Mouse (Mus musculus): ENCODE measurements around the gene Rps6kc1. TPM values are rescaled to one million over a fixed set of nuclear protein-coding genes. Genes with fewer than 3 reads are reported as not detected.

Gene Rps6kc1
- total and polyA plus RNA-seq, 3 experiments: 7.8 to 18.0 (median 12.5) TPM

DNA sequence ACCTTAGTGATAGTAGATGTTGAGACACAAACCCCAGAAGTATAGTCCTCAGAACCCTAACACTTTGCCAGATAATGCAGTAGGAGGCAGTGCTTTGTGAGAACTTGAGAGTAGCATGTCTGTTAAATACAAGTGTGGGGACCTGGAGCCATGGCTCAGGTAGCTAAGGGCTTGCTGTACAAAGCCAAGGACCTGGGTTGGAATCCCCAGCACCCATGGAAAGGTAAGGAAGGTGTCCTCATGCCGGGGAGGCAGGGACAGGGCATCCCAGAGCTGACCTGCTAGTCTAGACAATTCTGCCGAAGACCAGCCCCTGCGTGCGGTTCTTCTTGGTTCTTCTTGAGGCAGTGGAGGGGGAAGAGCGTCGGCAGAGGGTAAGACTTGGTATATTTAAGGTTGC, 18.6 kb upstream of the Rps6kc1 start:
- H3K27me3 ChIP-seq (replicated peaks): no peaks in the 10 kb centered on the region
- H3K36me3 ChIP-seq (replicated peaks in 1 of 2; ENCODE audit: control insufficient read depth in 1 of 2, insufficient read depth in 1 of 2, low read length in 1 of 2): peaks cover 19 to 35% of the 10 kb centered on the region in 2 experiments
- H3K9ac ChIP-seq (ENCODE audit: insufficient read depth, low read depth): no peak overlapping the region
- TF ChIP-seq MXI1 (IDR thresholded peaks at IDR 0.05; ENCODE audit: low read depth, low read length) (no peak), IRF4 (IDR thresholded peaks at IDR 0.05; ENCODE audit: low read depth, low read length) (no peak), HCFC1 (IDR thresholded peaks at IDR 0.05; ENCODE audit: low read depth, low read length) (no peak), ELF1 (IDR thresholded peaks at IDR 0.05; ENCODE audit: low read depth, low read length) (no peak), USF2 (conservative IDR thresholded peaks at IDR 0.05; ENCODE audit: low read depth, low read length) (no peak), MAX (IDR thresholded peaks at IDR 0.05; ENCODE audit: low read length) (no peak), BHLHE40 (IDR thresholded peaks at IDR 0.05; ENCODE audit: low read depth, low read length) (no peak), UBTF (IDR thresholded peaks at IDR 0.05; ENCODE audit: low read depth, low read length) (no peak)
- DNase-seq (ENCODE audit: extremely low read depth): no peak
- in situ Hi-C loops (cut with MboI; ENCODE audit: low pct_ligation_motif_present, low pct_unique_long_range_greater_than_20kb, low sequenced_read_pairs) (no loop called here), dilution Hi-C loops (cut with MboI; ENCODE audit: extremely low pct_ligation_motif_present, extremely low pct_unique_long_range_greater_than_20kb, low sequenced_read_pairs) (no loop called here)
- no peak overlapping the region for H3K4me3 ChIP-seq (replicated peaks in 1 of 3; ENCODE audit: low read depth in 2 of 3, low read length in 2 of 3, poor library complexity in 1 of 3)
- H3K27ac ChIP-seq (ENCODE audit: insufficient read depth, low read depth): no peak overlapping the region
- H3K4me2 ChIP-seq (ENCODE audit: insufficient read depth, low read depth, poor library complexity, severe bottlenecking): no peak overlapping the region
- peaks cover 3% of the 10 kb centered on the region; the same call in 1 of the 2 replicates for H3K79me2 ChIP-seq (replicated peaks; ENCODE audit: control insufficient read depth, extremely low read depth, insufficient read depth, poor library complexity, severe bottlenecking)
- peaks cover 0 to 21% of the 10 kb centered on the region in 2 experiments; a peak in 3 of 4 replicates for H3K4me1 ChIP-seq (ENCODE audit: control insufficient read depth in 1 of 2, insufficient read depth in 2 of 2)
- H3K9me3 ChIP-seq (replicated peaks; ENCODE audit: low read length): no peaks in the 10 kb centered on the region

DNA sequence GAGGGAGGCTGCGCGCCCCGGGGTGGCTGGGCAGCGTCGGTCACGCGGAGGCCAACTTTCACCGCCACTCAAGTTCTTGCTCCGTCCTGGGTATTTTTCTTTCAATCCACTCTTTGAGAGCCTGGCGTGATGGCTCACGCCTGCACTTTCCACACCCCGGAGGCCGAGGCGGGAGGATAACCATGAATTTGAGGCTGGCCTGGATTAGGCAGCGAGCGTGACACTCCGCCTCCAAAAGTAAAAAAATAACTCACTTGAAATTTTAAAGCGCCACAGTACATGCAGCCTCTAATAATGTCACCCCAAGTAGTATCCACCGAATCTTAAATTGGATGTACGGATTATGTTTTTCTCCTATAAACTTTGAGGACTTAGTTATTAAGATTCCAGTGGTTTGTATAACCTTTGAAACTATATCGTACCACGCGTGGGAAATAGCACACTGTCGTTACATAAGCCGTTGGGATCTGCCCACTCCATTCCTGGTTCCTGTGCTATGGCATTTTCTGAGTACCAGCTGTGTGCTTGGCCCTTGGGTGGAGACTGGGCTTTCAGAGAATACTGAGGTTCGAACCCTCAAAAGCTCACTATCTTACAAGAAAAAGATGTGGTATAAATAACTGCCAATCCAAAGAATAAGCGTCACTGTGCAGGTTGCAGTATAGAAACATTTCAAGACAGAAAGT, 17.6 kb upstream of the Rps6kc1 start:
- in situ Hi-C loops (cut with MboI; ENCODE audit: low pct_ligation_motif_present, low pct_unique_long_range_greater_than_20kb, low sequenced_read_pairs) (no loop called here), dilution Hi-C loops (cut with MboI; ENCODE audit: extremely low pct_ligation_motif_present, extremely low pct_unique_long_range_greater_than_20kb, low sequenced_read_pairs) (no loop called here)
- H3K4me3 ChIP-seq (replicated peaks in 1 of 3; ENCODE audit: low read depth in 2 of 3, low read length in 2 of 3, poor library complexity in 1 of 3): peak overlapping the region; percentile 77 to 95 (median 92)
- H3K4me1 ChIP-seq (ENCODE audit: control insufficient read depth in 1 of 2, insufficient read depth in 2 of 2): peaks cover 0 to 21% of the 10 kb centered on the region in 2 experiments; a peak in 3 of 4 replicates
- H3K36me3 ChIP-seq (replicated peaks in 1 of 2; ENCODE audit: control insufficient read depth in 1 of 2, insufficient read depth in 1 of 2, low read length in 1 of 2): peaks cover 8 to 24% of the 10 kb centered on the region in 2 experiments
- peak; percentile 33 for DNase-seq (ENCODE audit: extremely low read depth)
- H3K27me3 ChIP-seq (replicated peaks): no peaks in the 10 kb centered on the region
- H3K27ac ChIP-seq (ENCODE audit: insufficient read depth, low read depth): peak overlapping the region; percentile 27; the same call in 1 of the 2 replicates
- peak overlapping the region; percentile 72 for H3K4me2 ChIP-seq (ENCODE audit: insufficient read depth, low read depth, poor library complexity, severe bottlenecking)
- peaks cover 3% of the 10 kb centered on the region; the same call in 1 of the 2 replicates for H3K79me2 ChIP-seq (replicated peaks; ENCODE audit: control insufficient read depth, extremely low read depth, insufficient read depth, poor library complexity, severe bottlenecking)
- peak; percentile 67 for TF ChIP-seq ZNF384 (IDR thresholded peaks at IDR 0.05; ENCODE audit: low read depth, low read length)
- peak; percentile 36; the same call in 1 of the 2 replicates for TF ChIP-seq MXI1 (IDR thresholded peaks at IDR 0.05; ENCODE audit: low read depth, low read length)
- no peak for TF ChIP-seq IRF4 (IDR thresholded peaks at IDR 0.05; ENCODE audit: low read depth, low read length)
- H3K9ac ChIP-seq (ENCODE audit: insufficient read depth, low read depth): peak overlapping the region; percentile 100
- no peaks in the 10 kb centered on the region for H3K9me3 ChIP-seq (replicated peaks; ENCODE audit: low read length)

DNA sequence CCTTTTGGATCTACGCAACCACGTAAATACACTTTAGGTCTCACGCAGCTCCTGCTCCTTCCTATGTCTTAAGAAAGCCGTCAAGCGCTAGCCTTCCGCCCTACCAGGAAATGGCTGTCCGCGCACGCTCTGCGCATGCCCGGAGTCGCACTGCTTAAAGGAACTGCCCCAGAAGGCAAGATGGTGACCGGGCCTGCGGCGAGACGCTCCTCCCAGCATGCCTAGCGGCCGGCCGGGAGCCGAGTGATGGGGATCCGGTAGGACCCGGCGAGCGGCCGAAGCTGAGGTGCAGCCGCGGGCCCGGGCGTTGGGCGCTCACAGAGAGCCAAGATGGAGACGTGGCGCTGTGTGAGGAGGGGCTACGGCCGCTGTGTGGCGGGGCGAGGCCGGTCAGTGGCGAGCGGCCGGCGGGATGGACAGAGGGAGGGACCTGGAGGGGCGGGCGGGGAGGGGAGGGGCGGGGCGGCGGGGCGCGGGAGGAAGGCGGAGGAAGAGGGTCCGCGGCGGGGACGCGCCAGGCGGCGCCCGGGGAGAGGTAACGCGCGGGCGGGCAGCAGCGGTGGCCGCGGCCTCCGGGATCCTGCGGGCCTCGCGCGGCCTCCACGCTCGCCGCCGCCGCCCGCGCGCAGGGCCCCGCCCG, 16.9 kb upstream of the Rps6kc1 start:
- peak overlapping the region; percentile 77 to 95 (median 92) for H3K4me3 ChIP-seq (replicated peaks in 1 of 3; ENCODE audit: low read depth in 2 of 3, low read length in 2 of 3, poor library complexity in 1 of 3)
- H3K79me2 ChIP-seq (replicated peaks; ENCODE audit: control insufficient read depth, extremely low read depth, insufficient read depth, poor library complexity, severe bottlenecking): peaks cover 3% of the 10 kb centered on the region; the same call in 1 of the 2 replicates
- no peaks in the 10 kb centered on the region for H3K27me3 ChIP-seq (replicated peaks)
- peak; percentile 99 for DNase-seq (ENCODE audit: extremely low read depth)
- in situ Hi-C loops (cut with MboI; ENCODE audit: low pct_ligation_motif_present, low pct_unique_long_range_greater_than_20kb, low sequenced_read_pairs) (no loop called here), dilution Hi-C loops (cut with MboI; ENCODE audit: extremely low pct_ligation_motif_present, extremely low pct_unique_long_range_greater_than_20kb, low sequenced_read_pairs) (no loop called here)
- peak overlapping the region; percentile 77 for H3K27ac ChIP-seq (ENCODE audit: insufficient read depth, low read depth)
- H3K4me1 ChIP-seq (ENCODE audit: control insufficient read depth in 1 of 2, insufficient read depth in 2 of 2): peaks cover 0 to 21% of the 10 kb centered on the region in 2 experiments; a peak in 3 of 4 replicates
- H3K9ac ChIP-seq (ENCODE audit: insufficient read depth, low read depth): peak overlapping the region; percentile 100
- H3K4me2 ChIP-seq (ENCODE audit: insufficient read depth, low read depth, poor library complexity, severe bottlenecking): no peak overlapping the region
- H3K9me3 ChIP-seq (replicated peaks; ENCODE audit: low read length): no peaks in the 10 kb centered on the region
- H3K36me3 ChIP-seq (replicated peaks in 1 of 2; ENCODE audit: control insufficient read depth in 1 of 2, insufficient read depth in 1 of 2, low read length in 1 of 2): peaks cover 3 to 18% of the 10 kb centered on the region in 2 experiments
- TF ChIP-seq CHD1 (IDR thresholded peaks at IDR 0.05; ENCODE audit: low read depth, low read length) (no peak), MEF2A (IDR thresholded peaks at IDR 0.05; ENCODE audit: borderline replicate concordance, low read depth, low read length) (peak; percentile 32; the same call in 1 of the 2 replicates), ZNF384 (IDR thresholded peaks at IDR 0.05; ENCODE audit: low read depth, low read length) (no peak), MXI1 (IDR thresholded peaks at IDR 0.05; ENCODE audit: low read depth, low read length) (peak; percentile 74), MAZ (IDR thresholded peaks at IDR 0.05; ENCODE audit: low read depth, low read length) (peak; percentile 68; the same call in 1 of the 2 replicates), USF2 (conservative IDR thresholded peaks at IDR 0.05; ENCODE audit: low read depth, low read length) (no peak), E2F4 (IDR thresholded peaks at IDR 0.05; ENCODE audit: insufficient replicate concordance, low read depth, low read length) (no peak), EP300 (IDR thresholded peaks at IDR 0.05; ENCODE audit: low read length) (no peak; the same call in 1 of the 2 replicates), ETS1 (conservative IDR thresholded peaks at IDR 0.05; ENCODE audit: low read depth, low read length) (peak; percentile 14; the same call in 1 of the 2 replicates), GABPA (IDR thresholded peaks at IDR 0.05; ENCODE audit: insufficient replicate concordance, low read depth, low read length) (no peak; the same call in 1 of the 2 replicates), HCFC1 (IDR thresholded peaks at IDR 0.05; ENCODE audit: low read depth, low read length) (peak; percentile 93), PAX5 (IDR thresholded peaks at IDR 0.05; ENCODE audit: low read length) (no peak), ZMIZ1 (IDR thresholded peaks at IDR 0.05; ENCODE audit: low read depth, low read length) (no peak; the same call in 1 of the 2 replicates), CTCF (conservative IDR thresholded peaks at IDR 0.05 in 1 of 2, IDR thresholded peaks at IDR 0.05 in 1 of 2; ENCODE audit: low read depth in 2 of 2, low read length in 2 of 2) (no peak), POLR2A (IDR thresholded peaks at IDR 0.05; ENCODE audit: low read depth, low read length) (peak; percentile 91), SIN3A (IDR thresholded peaks at IDR 0.05; ENCODE audit: low read length) (peak; percentile 96), JUND (conservative IDR thresholded peaks at IDR 0.05; ENCODE audit: low read depth, low read length) (no peak)

Measured in CH12.LX (cell line).